Mouse (Mus musculus): Measurements from ENCODE around the gene Fam72a. TPM values are rescaled to one million over a fixed set of nuclear protein-coding genes. Genes with fewer than 3 reads are reported as not detected.

Gene Fam72a
- 1.3 TPM for polyA plus RNA-seq (2017; shearing (Covaris generic))

DNA sequence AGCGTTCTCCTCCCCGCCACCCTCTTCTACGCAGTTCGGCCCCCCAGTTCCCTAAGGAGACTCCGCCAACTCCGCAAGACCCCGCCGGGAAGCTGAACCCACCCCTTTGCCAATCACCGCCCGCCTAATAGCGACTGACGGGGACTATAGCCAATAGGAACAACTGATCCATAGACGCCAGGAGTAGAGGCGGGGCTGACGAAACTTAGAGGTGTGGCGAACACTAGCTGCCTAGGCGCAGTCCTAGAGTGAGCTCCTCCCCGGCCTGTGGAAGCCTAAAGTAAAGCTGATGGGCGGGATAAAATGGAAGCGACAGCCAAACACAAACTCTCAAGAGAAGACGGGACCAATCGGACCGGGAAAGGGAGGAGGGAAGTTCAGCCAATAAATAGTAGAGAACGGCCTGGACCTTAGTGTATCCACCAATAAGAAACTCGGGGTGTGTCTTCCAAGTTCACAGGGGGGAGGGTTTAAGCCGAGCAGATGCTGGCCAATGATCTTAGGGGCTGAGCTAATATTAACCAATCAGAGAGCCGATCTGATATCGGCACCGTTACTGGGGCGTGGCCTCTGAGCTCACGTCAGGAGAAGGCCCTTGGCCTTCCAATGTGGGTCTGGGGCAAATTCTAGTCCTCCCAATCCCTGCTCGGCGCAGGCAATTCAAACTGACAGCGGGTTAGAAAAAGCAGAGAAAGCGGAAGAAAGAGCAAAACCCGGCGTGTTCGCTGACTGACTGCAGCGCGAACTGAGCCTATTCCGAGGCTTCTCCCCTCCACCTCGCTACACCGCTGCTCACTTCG lies at the start of gene Fam72a, which contains the start of gene Srgap2:
Gene Fam72a (plus strand): TSS at position 623 of the 800 bp plus-strand sequence.
Gene Srgap2 (minus strand): TSS at position 72 of the 800 bp plus-strand sequence.

Other genes with a start within 250 kb of the Fam72a start
- gene Ikbke, start 248.3 kb upstream of the Fam72a start, polyA plus RNA-seq (2017; shearing (Covaris generic)) = 210 TPM
- 30.2 TPM for gene Srgap2, start 551 bp upstream of the Fam72a start, polyA plus RNA-seq (2017; shearing (Covaris generic))
- 0.05 TPM for gene Avpr1b, start 71.3 kb downstream of the Fam72a start, polyA plus RNA-seq (2017; shearing (Covaris generic))
- gene Ctse, start 110.4 kb downstream of the Fam72a start, polyA plus RNA-seq (2017; shearing (Covaris generic)) = 25.1 TPM
- gene Rab7b, start 160.8 kb downstream of the Fam72a start, polyA plus RNA-seq (2017; shearing (Covaris generic)) = 0.14 TPM
- not detected for gene Slc26a9, start 216.1 kb downstream of the Fam72a start, polyA plus RNA-seq (2017; shearing (Covaris generic))